Mouse (Mus musculus): Measurements from ENCODE around the gene Ibsp. TPM values are rescaled to one million over a fixed set of nuclear protein-coding genes. Genes with fewer than 3 reads are reported as not detected.

Ibsp gene
- polyA plus RNA-seq, 1 experiment from 2014 or later: not detected

DNA sequence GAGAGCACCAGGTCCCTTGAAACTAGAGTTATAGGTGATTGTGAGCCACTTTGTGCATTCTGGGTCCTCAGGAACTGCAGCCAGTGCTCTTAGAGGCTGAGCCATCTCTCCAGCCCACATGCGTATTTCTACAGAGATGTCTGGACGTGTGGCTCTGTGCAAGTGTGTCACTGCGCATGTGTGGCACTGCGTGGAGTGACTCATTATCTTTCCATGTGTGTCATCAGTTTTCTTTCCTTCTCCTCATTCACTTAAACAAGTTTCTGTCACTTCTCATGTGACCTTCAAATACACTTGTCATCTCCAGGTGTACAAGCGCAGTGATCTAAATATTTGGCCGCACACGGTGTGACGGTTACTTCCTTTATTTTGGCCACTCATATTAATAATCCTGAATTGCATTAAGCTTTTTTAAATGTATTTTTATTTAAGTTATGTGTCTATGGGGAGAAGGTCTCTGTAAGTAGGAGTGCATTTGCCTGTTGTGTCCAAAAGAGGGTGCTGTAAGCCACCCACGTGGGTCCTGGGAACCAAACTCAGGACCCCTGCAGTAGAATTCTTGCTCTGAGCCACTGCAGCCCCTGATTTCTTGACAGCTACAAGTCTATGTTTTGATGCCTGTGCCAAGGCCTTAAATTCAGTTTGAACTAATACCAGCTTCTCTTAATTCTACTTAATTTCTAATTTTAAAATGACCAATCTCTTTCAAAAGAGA lies 45.7 kb downstream of the Ibsp start:
- no peak overlapping the region for H3K9ac ChIP-seq
- WGBS (ENCODE audit: insufficient replicate concordance): 61% methylated on average over 9 of the region's 9 CpGs

GRCm38 (mm10) chr5:104345241-104345630 lies 46.3 kb downstream of the Ibsp start:
- 53% methylated on average over 6 of the region's 6 CpGs for WGBS (ENCODE audit: insufficient replicate concordance)
- Histone ChIP-seq H3K4me1 (replicated peaks) (no peaks in the 10 kb centered on the region), H3K27me3 (no peaks in the 10 kb centered on the region), H3K4me3 (replicated peaks) (no peak overlapping the region), H3K36me3 (no peaks in the 10 kb centered on the region), H3K9me3 (replicated peaks) (no peaks in the 10 kb centered on the region), H3K9ac (no peak overlapping the region), H3K27ac (no peak overlapping the region), H3K4me2 (no peak overlapping the region)
- DNase-seq: no peak
- no peak for ATAC-seq (ENCODE audit: low read depth)

More for the DNA sequence above, 45.7 kb downstream of the Ibsp start:
- Histone ChIP-seq H3K27me3 (no peaks in the 10 kb centered on the region), H3K36me3 (no peaks in the 10 kb centered on the region), H3K4me2 (no peak overlapping the region), H3K9me3 (replicated peaks) (no peaks in the 10 kb centered on the region), H3K4me3 (replicated peaks) (no peak overlapping the region), H3K27ac (no peak overlapping the region), H3K4me1 (replicated peaks) (no peaks in the 10 kb centered on the region)
- ATAC-seq (ENCODE audit: low read depth) (no peak), DNase-seq (no peak)

GRCm38 (mm10) chr5:104351041-104351440 lies 52.1 kb downstream of the Ibsp start:
- H3K27ac ChIP-seq: no peak overlapping the region
- 25% methylated on average over 1 of the region's 1 CpGs for WGBS (ENCODE audit: insufficient replicate concordance)
- ATAC-seq (ENCODE audit: low read depth) (no peak), DNase-seq (no peak)
- H3K36me3 ChIP-seq: no peaks in the 10 kb centered on the region
- H3K9me3 ChIP-seq (replicated peaks): no peaks in the 10 kb centered on the region
- no peak overlapping the region for H3K4me3 ChIP-seq (replicated peaks)
- no peak overlapping the region for H3K4me2 ChIP-seq
- no peaks in the 10 kb centered on the region for H3K4me1 ChIP-seq (replicated peaks)
- H3K9ac ChIP-seq: no peak overlapping the region
- H3K27me3 ChIP-seq: no peaks in the 10 kb centered on the region

DNA sequence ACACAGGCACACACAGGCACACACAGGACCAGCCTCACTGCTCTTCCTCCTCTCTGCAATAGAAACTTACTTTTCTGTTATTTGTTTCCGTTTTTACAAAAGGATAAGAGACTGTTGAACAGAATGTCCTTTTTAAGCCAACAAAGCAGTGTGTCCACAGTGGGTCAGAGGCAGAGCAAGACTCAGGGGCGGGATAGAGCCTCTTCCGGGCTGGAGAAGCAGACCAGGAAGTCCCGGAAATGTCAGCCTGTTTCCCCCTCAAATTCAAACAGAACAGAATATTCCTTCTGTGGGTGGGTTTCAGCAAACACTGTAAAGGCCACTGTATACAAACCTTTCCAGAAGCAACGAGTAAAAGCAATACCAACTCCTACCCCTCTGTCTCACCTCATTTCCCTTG lies 52.9 kb downstream of the Ibsp start:
- Histone ChIP-seq H3K27ac (no peak overlapping the region), H3K27me3 (no peaks in the 10 kb centered on the region), H3K36me3 (no peaks in the 10 kb centered on the region), H3K4me3 (replicated peaks) (no peak overlapping the region), H3K9me3 (replicated peaks) (no peaks in the 10 kb centered on the region), H3K4me1 (replicated peaks) (no peaks in the 10 kb centered on the region), H3K4me2 (no peak overlapping the region), H3K9ac (no peak overlapping the region)
- WGBS (ENCODE audit: insufficient replicate concordance): 43% methylated on average over 5 of the region's 5 CpGs
- DNase-seq (no peak), ATAC-seq (ENCODE audit: low read depth) (no peak)

DNA sequence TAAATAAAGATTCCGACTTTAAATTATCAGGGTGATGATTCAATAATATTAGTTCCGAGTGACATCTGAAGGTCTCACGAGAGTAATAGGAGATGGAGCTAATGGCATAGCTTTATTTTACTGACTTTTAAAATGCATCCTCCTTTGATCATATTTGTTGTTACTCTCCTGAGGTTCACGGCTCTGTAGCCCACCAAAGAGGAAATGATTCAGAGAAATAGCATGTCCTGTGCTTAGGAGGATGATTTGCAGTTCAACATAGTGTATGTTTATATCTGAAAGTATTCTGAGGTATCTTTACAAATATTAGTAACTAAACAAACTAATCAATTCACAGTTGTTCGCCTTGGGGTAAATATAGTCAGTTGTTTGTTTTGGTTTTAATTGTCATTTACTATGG lies 58.6 kb downstream of the Ibsp start:
- H3K27me3 ChIP-seq: no peaks in the 10 kb centered on the region
- no peak overlapping the region for H3K4me3 ChIP-seq (replicated peaks)
- no peak overlapping the region for H3K9ac ChIP-seq
- H3K4me2 ChIP-seq: no peak overlapping the region
- 53% methylated on average over 5 of the region's 5 CpGs for WGBS (ENCODE audit: insufficient replicate concordance)
- no peaks in the 10 kb centered on the region for H3K36me3 ChIP-seq
- H3K4me1 ChIP-seq (replicated peaks): no peaks in the 10 kb centered on the region
- no peak for DNase-seq
- no peak overlapping the region for H3K27ac ChIP-seq
- ATAC-seq (ENCODE audit: low read depth): no peak
- H3K9me3 ChIP-seq (replicated peaks): peaks cover 5% of the 10 kb centered on the region; the same call in 1 of the 2 replicates

- ATAC-seq (ENCODE audit: low read depth): no peak
- H3K9ac ChIP-seq: no peak overlapping the region
- H3K36me3 ChIP-seq: no peaks in the 10 kb centered on the region
- no peak overlapping the region for H3K27ac ChIP-seq
- peaks cover 5% of the 10 kb centered on the region; the same call in 1 of the 2 replicates for H3K9me3 ChIP-seq (replicated peaks)
- H3K27me3 ChIP-seq: no peaks in the 10 kb centered on the region
- no peak overlapping the region for H3K4me2 ChIP-seq
- no peak overlapping the region for H3K4me3 ChIP-seq (replicated peaks)
- 53% methylated on average over 7 of the region's 7 CpGs for WGBS (ENCODE audit: insufficient replicate concordance)
- no peaks in the 10 kb centered on the region for H3K4me1 ChIP-seq (replicated peaks)
- no peak for DNase-seq
Measured at GRCm38 (mm10) chr5:104358592-104358991, 59.6 kb downstream of the Ibsp start.

- Histone ChIP-seq H3K9ac (no peak overlapping the region), H3K4me3 (replicated peaks) (no peak overlapping the region), H3K36me3 (no peaks in the 10 kb centered on the region), H3K9me3 (replicated peaks) (peaks cover 5% of the 10 kb centered on the region; the same call in 1 of the 2 replicates), H3K4me1 (replicated peaks) (no peaks in the 10 kb centered on the region), H3K27me3 (no peaks in the 10 kb centered on the region), H3K27ac (no peak overlapping the region), H3K4me2 (no peak overlapping the region)
- ATAC-seq (ENCODE audit: low read depth) (no peak), DNase-seq (no peak)
- WGBS (ENCODE audit: insufficient replicate concordance): 58% methylated on average over 6 of the region's 6 CpGs
Measured at GRCm38 (mm10) chr5:104359257-104359656, 60.3 kb downstream of the Ibsp start.

Small RNA genes lying within 50 kb of the gene (microRNA-seq; reads per million reads assigned to microRNA genes)
- gene Gm23616: not detected

Other genes starting within 250 kb of the Ibsp start
- gene Gm17660, start 221.6 kb upstream of the Ibsp start, polyA plus RNA-seq (2015; fragmentation: Nextera tagmentation; extraction: Ambion mirVana): not detected in 2 replicates
- gene Sparcl1, start 185.4 kb upstream of the Ibsp start, polyA plus RNA-seq (2015; fragmentation: Nextera tagmentation; extraction: Ambion mirVana): 2.0 TPM in 2 replicates
- not detected in 2 replicates for gene Dspp, start 128.5 kb upstream of the Ibsp start, polyA plus RNA-seq (2015; fragmentation: Nextera tagmentation; extraction: Ambion mirVana)
- not detected in 2 replicates for gene Dmp1, start 96.6 kb upstream of the Ibsp start, polyA plus RNA-seq (2015; fragmentation: Nextera tagmentation; extraction: Ambion mirVana)
- gene Mepe, start 26.2 kb downstream of the Ibsp start, polyA plus RNA-seq (2015; fragmentation: Nextera tagmentation; extraction: Ambion mirVana): not detected in 2 replicates
- 2.4 and 3.6 TPM in 2 replicates for gene Spp1, start 135.9 kb downstream of the Ibsp start, polyA plus RNA-seq (2015; fragmentation: Nextera tagmentation; extraction: Ambion mirVana)
- 0.96 and 1.3 TPM in 2 replicates for gene Pkd2, start 160.3 kb downstream of the Ibsp start, polyA plus RNA-seq (2015; fragmentation: Nextera tagmentation; extraction: Ambion mirVana)
- 3.0 and 3.1 TPM in 2 replicates for gene BC005561, start 209.2 kb downstream of the Ibsp start, polyA plus RNA-seq (2015; fragmentation: Nextera tagmentation; extraction: Ambion mirVana)

Measured in liver, embryonic 13.5 days (tissue).